Mouse (Mus musculus) telencephalon, adult 2 months (tissue): Measurements from ENCODE around the gene Fam83c.

Source experiments
- DNase-seq: peaks from one replicate; pipeline ENCODE4 v3.0.0-alpha.2; 2011; ENCODE audit warnings: low read depth, low spot score

The Fam83c gene

DNA sequence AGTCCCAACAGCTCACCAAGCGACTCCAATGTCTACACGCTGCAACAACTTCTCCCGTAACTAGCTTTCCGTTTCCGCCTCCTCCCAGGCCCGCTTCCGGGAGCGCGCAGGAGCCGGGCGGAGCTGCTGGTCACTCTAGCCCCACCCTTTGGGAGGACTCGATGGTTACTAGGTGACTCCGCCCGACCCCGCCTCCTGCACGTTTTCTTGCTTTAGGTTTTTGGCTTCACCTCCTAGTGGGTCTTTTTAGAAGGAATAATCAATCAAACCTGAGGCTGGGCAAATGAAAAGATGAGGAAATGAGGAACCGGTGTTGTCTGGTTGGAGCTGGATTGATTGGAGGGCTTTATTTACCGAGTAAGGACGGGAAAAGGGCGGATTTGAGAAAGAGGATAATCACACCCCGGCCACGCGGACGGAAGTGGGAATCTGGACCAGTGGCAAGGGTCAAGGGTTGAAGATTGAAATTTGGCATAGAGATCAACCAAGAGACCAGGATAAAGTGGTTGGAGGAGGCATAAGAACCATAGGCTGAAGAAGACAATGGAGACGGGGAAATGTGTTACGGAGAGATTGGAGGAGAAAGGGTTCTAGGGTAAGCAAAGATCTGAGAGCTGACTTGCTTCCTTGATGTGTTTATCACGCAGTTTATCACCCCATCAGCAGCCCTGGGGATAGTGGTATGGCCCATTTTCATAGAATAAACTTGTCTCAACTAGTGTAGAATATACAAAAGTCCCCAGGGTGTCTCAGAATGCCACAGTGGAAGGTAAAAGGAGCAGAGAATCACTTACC is 7.8 kb downstream of the Fam83c start, which contains the start of gene Eif6:
TSS of gene Eif6 (minus strand) at position 296 of the 795 bp plus-strand sequence.
- peak; percentile 89 for DNase-seq

DNA sequence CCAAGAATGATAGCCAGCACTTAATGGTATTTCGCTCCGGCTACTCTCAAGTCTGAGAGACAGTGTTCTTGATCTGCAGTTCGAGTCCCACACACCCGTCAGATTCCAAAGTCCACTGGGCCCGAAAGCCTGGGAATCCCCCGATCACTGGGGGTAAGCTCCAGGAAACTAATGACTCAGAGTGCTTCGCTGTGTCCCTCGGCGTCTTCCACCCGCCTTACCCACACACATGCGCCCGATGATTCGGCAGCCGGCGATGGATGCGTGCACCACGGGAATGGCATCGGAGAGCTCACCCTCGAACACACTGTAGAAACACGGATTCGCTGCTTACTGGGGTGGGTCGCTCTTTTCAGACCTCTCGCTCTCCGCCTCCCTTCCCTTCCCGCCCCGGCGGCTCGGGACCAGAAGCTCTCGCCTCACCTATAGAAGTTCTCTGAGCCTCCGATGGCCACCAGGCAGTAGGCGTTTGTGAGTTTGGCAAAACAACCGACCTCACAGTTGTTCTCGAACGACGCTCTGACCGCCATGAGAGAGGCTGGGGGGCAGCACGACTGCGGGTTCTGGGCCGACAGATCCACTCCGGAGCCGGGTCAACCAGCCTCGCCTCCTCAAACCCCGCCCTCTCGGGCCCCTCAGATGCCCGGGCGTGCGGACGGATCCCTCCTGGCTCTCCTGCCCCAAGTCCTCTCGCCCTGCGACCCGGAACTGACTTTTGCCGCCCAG is 8.6 kb downstream of the Fam83c start:
- no peak for DNase-seq

- DNase-seq = no peak
These were observed 10.9 kb downstream of the Fam83c start for GRCm38 (mm10) chr2:155823722-155824121.

- DNase-seq = no peak
These were observed 13.9 kb downstream of the Fam83c start for GRCm38 (mm10) chr2:155820779-155821178.

GRCm38 (mm10) chr2:155819449-155820251 is 15.0 kb downstream of the Fam83c start:
- DNase-seq = no peak

DNA sequence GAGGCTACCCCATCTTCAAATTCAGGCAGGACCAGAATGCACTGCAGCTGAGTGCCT is 15.4 kb downstream of the Fam83c start, which contains the start of gene BC029722:
TSS of gene BC029722 (minus strand) at position 35 of the 57 bp plus-strand sequence.
- DNase-seq = no peak

GRCm38 (mm10) chr2:155818596-155819391 is 15.9 kb downstream of the Fam83c start:
- DNase-seq = peak; percentile 92

- no peak for DNase-seq
These were observed 17.1 kb downstream of the Fam83c start for GRCm38 (mm10) chr2:155817301-155818245.

- no peak for DNase-seq
These were observed 18.5 kb downstream of the Fam83c start for GRCm38 (mm10) chr2:155816179-155816578.

DNA sequence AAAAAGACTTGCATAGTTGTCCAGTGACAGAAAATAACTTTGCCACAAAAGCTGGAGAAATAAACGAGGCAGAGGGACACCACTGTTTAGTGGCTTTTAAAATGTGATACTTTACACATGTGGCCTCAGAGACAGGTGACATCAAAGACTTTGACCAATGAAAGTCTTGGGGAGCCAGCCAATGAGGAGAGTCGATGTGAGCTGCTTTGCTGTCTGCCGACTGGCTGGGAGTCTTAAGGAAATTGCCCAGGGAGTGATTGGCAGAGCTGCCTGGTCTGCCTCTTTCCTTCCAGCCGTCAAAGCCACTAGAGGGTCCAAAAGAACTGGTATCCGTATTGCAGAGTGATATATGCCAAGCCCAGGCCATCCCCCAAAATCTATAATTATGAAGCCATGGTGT is 19.8 kb downstream of the Fam83c start:
- DNase-seq = no peak

DNA sequence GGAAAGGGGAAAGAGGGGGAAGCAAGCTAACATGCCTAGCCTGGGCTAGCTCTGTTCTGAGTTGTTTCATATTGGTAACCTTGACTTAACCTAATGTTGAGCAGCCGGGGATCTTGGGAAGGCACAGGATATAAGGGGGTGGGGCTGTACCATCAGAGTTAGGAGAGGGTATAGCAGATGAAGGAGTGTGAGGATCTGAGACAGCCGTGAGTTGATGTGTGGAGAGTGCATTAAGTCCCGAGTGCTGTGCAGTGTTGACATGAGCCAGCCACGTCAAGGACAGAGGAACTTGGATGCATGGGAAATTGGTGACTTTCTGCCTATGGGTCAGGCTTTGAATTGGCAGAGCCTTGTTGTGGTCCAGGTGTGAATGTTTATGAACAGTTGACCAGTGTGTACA is 22.0 kb downstream of the Fam83c start:
- DNase-seq = no peak

- peak; percentile 82 for DNase-seq
These were observed 22.7 kb downstream of the Fam83c start for GRCm38 (mm10) chr2:155811821-155812396.

DNA sequence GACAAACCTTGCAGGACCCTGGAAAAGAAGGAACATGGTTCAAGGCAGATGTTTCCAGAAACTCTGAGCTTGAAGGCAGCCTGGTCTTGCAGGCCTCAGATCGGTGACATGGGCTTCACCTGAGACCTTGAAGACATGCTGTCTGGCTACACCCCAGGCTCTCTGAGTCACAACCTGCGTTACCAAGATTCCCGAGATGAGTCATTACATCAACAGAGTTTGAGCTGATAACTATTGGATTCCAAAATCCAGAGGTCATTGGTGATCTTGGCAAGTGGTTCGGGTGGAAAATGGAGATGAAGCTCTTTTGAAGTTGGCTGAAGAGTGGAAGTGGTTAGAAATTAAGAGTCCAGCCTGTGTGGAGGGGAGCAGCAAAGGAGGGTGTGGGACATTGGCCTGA is 25.0 kb downstream of the Fam83c start:
- DNase-seq = no peak

DNA sequence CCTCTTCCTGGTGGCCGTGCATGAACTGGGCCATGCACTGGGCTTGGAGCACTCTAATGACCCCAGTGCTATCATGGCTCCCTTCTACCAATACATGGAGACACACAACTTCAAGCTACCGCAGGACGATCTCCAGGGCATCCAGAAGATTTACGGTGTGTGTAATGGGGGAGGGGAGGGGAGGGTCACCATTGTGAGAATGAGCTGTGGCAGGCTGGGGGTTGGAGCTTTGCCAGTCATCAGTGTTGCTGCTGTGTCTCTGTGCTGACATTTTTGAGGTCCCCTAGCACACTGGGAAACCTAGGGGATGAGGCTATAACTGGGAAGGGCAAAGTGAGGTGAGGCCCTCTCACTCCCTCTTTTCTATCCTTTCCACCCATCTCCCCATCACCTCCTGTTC is 27.2 kb downstream of the Fam83c start:
- no peak for DNase-seq

DNA sequence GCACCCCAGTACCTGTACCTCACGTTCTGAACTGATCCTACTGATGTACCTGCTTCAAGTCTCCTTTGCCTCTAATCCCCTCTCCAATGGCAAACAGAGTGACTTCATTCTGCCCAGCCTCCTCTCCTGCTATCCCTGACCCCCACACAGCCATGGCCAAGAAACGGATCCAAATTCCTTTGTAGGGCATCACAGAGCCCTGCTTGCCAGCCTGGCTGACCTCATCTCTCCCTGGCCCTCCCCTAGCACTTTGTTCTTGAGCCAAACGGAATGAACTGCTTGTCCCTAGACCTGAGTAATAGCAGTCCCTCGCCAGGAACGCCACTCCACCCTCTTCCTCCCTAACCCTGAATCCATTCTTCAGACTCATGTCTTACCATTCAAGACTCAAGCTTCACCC is 28.1 kb downstream of the Fam83c start:
- no peak for DNase-seq

GRCm38 (mm10) chr2:155805925-155806255 is 28.8 kb downstream of the Fam83c start:
- DNase-seq = no peak

- no peak for DNase-seq
These were observed 29.3 kb downstream of the Fam83c start for GRCm38 (mm10) chr2:155805231-155805924.

DNA sequence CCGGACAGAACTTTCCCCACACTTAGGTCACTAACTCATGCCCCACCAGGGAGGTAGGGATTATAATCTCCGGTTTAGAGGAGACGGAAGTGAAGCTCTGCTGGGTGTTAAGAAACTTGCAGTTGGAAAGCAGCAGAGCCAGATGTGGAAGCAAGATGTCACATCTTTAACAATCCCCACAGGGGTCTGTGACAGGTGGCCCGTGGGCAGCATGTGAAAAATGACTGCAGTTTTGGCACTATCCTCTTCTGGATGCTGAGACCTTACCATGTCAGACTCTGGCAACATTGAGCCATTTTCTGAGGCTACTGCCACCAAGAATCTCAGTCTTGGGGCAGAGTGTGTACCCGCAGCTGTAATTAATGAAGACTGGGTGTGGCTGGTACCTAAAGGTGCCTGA is 30.6 kb downstream of the Fam83c start:
- no peak for DNase-seq

GRCm38 (mm10) chr2:155802761-155803160 is 31.9 kb downstream of the Fam83c start:
- DNase-seq = no peak

- DNase-seq = no peak
These were observed 36.0 kb downstream of the Fam83c start for GRCm38 (mm10) chr2:155798613-155799012.
